In the genomic region with DNA sequence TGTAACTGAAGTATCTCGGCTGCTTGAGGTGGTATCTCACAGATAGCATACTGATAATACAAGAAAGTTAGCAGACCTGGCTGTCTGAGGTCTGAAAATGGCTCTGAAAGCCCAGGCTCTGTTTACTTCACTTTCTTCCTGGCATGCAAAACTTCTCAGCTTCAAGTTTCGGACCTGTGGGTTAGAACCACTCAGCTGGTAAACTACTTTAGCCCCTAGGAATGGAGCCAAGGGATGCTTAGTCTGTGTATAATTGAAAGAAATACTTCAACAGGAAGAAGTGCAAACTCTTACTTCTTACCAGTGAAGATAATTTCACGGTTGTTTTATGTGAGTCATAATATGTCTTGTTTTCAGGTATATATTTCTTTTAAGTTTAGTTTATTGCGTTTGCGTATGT, we compare ENCODE assay signal across 8 mouse cellular contexts.
"Had no signal": no experiment of that assay in that cellular context is flagged by ENCODE, and none has a peak within 500 bp of the region (broad histone marks: within the 10 kb centered on the region; RNA-seq: fewer than 3 reads in every experiment).

No protein-coding gene starts in this region.

- H3K36me3 ChIP-seq: midbrain, embryonic 12.5 days; neural tube, embryonic 13.5 days; neural tube, embryonic 15.5 days had no signal

- H3K27me3 ChIP-seq: midbrain, embryonic 12.5 days; neural tube, embryonic 13.5 days; neural tube, embryonic 15.5 days had no signal

- H3K4me1 ChIP-seq: midbrain, embryonic 10.5 days; midbrain, embryonic 12.5 days; neural tube, embryonic 13.5 days had no signal

- DNase-seq: thymus, adult 18-20 months had no signal

- H3K9me3 ChIP-seq: midbrain, embryonic 10.5 days; midbrain, embryonic 12.5 days; neural tube, embryonic 13.5 days; neural tube, embryonic 15.5 days had no signal

- H3K9ac ChIP-seq: lung, embryonic 14.5 days; midbrain, embryonic 12.5 days; neural tube, embryonic 13.5 days; neural tube, embryonic 15.5 days had no signal

- H3K4me2 ChIP-seq: lung, embryonic 14.5 days; midbrain, embryonic 12.5 days; neural tube, embryonic 13.5 days; neural tube, embryonic 15.5 days had no signal

- H3K27ac ChIP-seq: midbrain, embryonic 10.5 days; midbrain, embryonic 12.5 days; neural tube, embryonic 13.5 days; neural tube, embryonic 15.5 days had no signal

- H3K4me3 ChIP-seq: midbrain, embryonic 10.5 days; midbrain, embryonic 12.5 days; myocyte; neural tube, embryonic 13.5 days; neural tube, embryonic 15.5 days had no signal

- ATAC-seq: midbrain, embryonic 16.5 days had no signal
